Mouse (Mus musculus): Measurements from ENCODE around the gene Ppp6r1.

The Ppp6r1 gene

DNA sequence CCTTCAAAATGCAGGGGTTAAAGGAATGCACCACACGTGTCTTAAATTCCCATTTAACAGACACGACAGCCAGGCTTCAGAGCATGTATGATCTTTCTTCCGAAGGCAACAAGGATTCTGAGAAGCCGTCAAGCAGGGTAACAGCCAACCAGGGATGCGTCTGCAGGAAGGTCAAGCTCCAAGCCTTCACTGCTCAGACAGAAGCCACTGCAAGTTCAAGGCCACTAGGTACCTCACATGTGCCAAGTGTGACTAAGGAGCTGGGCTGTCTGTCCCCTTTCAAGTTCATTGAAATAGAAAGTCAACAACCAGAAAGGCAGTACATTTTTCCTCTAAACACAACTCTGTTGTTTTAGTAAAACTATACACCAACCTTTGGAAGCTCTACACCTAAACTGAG, 8.1 kb upstream of the Ppp6r1 start:
- TF ChIP-seq CTCF (conservative IDR thresholded peaks at IDR 0.05; ENCODE audit: low read length) (no peak), NANOG (IDR thresholded peaks at IDR 0.05; ENCODE audit: borderline replicate concordance, low read length) (no peak), POU5F1 (IDR thresholded peaks at IDR 0.05; ENCODE audit: borderline replicate concordance, low read length) (no peak)
- no peaks in the 10 kb centered on the region for H3K9me3 ChIP-seq (ENCODE audit: low read length)
- H3K4me1 ChIP-seq (replicated peaks; ENCODE audit: low read depth, low read length): peaks cover 63% of the 10 kb centered on the region
- H3K27me3 ChIP-seq (ENCODE audit: insufficient read depth, low read length): no peaks in the 10 kb centered on the region
- no peak overlapping the region for H3K4me3 ChIP-seq (replicated peaks; ENCODE audit: low read length)
- H3K36me3 ChIP-seq (ENCODE audit: insufficient read depth, low read length): peaks cover 76% of the 10 kb centered on the region

GRCm38 (mm10) chr7:4663742-4664141, 4.9 kb upstream of the Ppp6r1 start:
- Histone ChIP-seq H3K4me3 (replicated peaks; ENCODE audit: low read length) (no peak overlapping the region), H3K4me1 (replicated peaks; ENCODE audit: low read depth, low read length) (peaks cover 62% of the 10 kb centered on the region), H3K27me3 (ENCODE audit: insufficient read depth, low read length) (no peaks in the 10 kb centered on the region), H3K36me3 (ENCODE audit: insufficient read depth, low read length) (peaks cover 64% of the 10 kb centered on the region), H3K9me3 (ENCODE audit: low read length) (no peaks in the 10 kb centered on the region)
- no peak for TF ChIP-seq POU5F1 (IDR thresholded peaks at IDR 0.05; ENCODE audit: borderline replicate concordance, low read length)
- TF ChIP-seq CTCF (conservative IDR thresholded peaks at IDR 0.05; ENCODE audit: low read length): no peak
- TF ChIP-seq NANOG (IDR thresholded peaks at IDR 0.05; ENCODE audit: borderline replicate concordance, low read length): no peak

- Histone ChIP-seq H3K9me3 (ENCODE audit: low read length) (no peaks in the 10 kb centered on the region), H3K36me3 (ENCODE audit: insufficient read depth, low read length) (peaks cover 58% of the 10 kb centered on the region), H3K4me1 (replicated peaks; ENCODE audit: low read depth, low read length) (peaks cover 56% of the 10 kb centered on the region), H3K27me3 (ENCODE audit: insufficient read depth, low read length) (no peaks in the 10 kb centered on the region), H3K4me3 (replicated peaks; ENCODE audit: low read length) (no peak overlapping the region)
- TF ChIP-seq NANOG (IDR thresholded peaks at IDR 0.05; ENCODE audit: borderline replicate concordance, low read length) (no peak), POU5F1 (IDR thresholded peaks at IDR 0.05; ENCODE audit: borderline replicate concordance, low read length) (no peak), CTCF (conservative IDR thresholded peaks at IDR 0.05; ENCODE audit: low read length) (no peak)
These were observed 4.4 kb upstream of the Ppp6r1 start for GRCm38 (mm10) chr7:4663179-4663578.

DNA sequence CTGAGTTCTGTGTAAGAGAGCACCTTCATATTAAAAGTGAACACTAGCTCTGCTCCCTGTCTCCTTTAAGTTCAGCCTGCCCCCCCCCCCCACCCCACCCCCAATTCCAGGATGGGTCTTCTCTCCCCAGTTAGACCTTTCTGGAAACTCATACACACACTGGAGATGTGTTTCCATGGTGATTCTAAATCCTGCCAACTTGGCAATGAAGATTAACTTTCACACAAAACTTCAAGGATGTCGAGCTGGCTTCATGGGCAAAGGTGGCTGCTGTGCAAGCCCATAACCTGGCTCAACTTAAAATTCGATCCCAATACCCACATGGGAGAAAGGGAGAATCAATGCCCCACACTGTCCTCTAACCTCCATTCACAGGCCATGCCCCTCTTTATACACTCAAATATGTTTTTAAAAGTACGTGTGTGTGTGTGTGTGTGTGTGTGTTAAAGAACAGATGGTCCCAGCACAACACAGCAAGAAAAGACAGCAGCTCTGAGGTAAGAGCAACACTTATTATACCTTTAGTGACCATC, 1.2 kb upstream of the Ppp6r1 start:
- no peaks in the 10 kb centered on the region for H3K27me3 ChIP-seq (ENCODE audit: insufficient read depth, low read length)
- TF ChIP-seq NANOG (IDR thresholded peaks at IDR 0.05; ENCODE audit: borderline replicate concordance, low read length) (no peak), CTCF (conservative IDR thresholded peaks at IDR 0.05; ENCODE audit: low read length) (no peak), POU5F1 (IDR thresholded peaks at IDR 0.05; ENCODE audit: borderline replicate concordance, low read length) (no peak)
- H3K9me3 ChIP-seq (ENCODE audit: low read length): no peaks in the 10 kb centered on the region
- H3K36me3 ChIP-seq (ENCODE audit: insufficient read depth, low read length): peaks cover 52% of the 10 kb centered on the region
- H3K4me1 ChIP-seq (replicated peaks; ENCODE audit: low read depth, low read length): peaks cover 79% of the 10 kb centered on the region
- H3K4me3 ChIP-seq (replicated peaks; ENCODE audit: low read length): peak overlapping the region; percentile 94

- TF ChIP-seq NANOG (IDR thresholded peaks at IDR 0.05; ENCODE audit: borderline replicate concordance, low read length) (no peak), CTCF (conservative IDR thresholded peaks at IDR 0.05; ENCODE audit: low read length) (no peak), POU5F1 (IDR thresholded peaks at IDR 0.05; ENCODE audit: borderline replicate concordance, low read length) (no peak)
- H3K27me3 ChIP-seq (ENCODE audit: insufficient read depth, low read length): no peaks in the 10 kb centered on the region
- peaks cover 55% of the 10 kb centered on the region for H3K36me3 ChIP-seq (ENCODE audit: insufficient read depth, low read length)
- peak overlapping the region; percentile 94 for H3K4me3 ChIP-seq (replicated peaks; ENCODE audit: low read length)
- no peaks in the 10 kb centered on the region for H3K9me3 ChIP-seq (ENCODE audit: low read length)
- peaks cover 82% of the 10 kb centered on the region for H3K4me1 ChIP-seq (replicated peaks; ENCODE audit: low read depth, low read length)
These were observed 501 bp downstream of the Ppp6r1 start for GRCm38 (mm10) chr7:4658128-4658907.

- Histone ChIP-seq H3K27me3 (ENCODE audit: insufficient read depth, low read length) (no peaks in the 10 kb centered on the region), H3K9me3 (ENCODE audit: low read length) (no peaks in the 10 kb centered on the region), H3K4me1 (replicated peaks; ENCODE audit: low read depth, low read length) (peaks cover 82% of the 10 kb centered on the region), H3K36me3 (ENCODE audit: insufficient read depth, low read length) (peaks cover 56% of the 10 kb centered on the region), H3K4me3 (replicated peaks; ENCODE audit: low read length) (peak overlapping the region; percentile 94)
- TF ChIP-seq NANOG (IDR thresholded peaks at IDR 0.05; ENCODE audit: borderline replicate concordance, low read length): no peak
- no peak for TF ChIP-seq CTCF (conservative IDR thresholded peaks at IDR 0.05; ENCODE audit: low read length)
These were observed 1.2 kb downstream of the Ppp6r1 start for GRCm38 (mm10) chr7:4657521-4658127.

DNA sequence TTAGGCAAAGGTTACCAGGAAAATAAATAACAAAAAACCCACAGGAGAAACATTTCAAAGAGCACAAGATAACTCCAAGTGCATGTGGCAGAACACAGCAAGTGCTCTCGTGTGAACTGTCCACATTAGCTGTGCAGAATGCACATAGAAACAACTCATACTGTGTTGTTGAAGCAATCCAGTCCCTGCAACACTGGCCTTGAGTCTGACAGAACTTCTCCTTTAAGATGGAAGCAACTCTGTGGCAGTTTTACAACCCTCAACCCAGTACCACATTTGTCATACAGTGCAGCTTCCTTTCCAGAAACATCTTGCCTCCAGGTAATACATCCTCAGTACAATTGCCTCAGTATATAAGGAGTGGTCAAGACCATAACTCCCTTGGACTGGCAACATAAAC, 2.0 kb downstream of the Ppp6r1 start:
- peaks cover 82% of the 10 kb centered on the region for H3K4me1 ChIP-seq (replicated peaks; ENCODE audit: low read depth, low read length)
- TF ChIP-seq NANOG (IDR thresholded peaks at IDR 0.05; ENCODE audit: borderline replicate concordance, low read length) (no peak), CTCF (conservative IDR thresholded peaks at IDR 0.05; ENCODE audit: low read length) (no peak), POU5F1 (IDR thresholded peaks at IDR 0.05; ENCODE audit: borderline replicate concordance, low read length) (no peak)
- no peaks in the 10 kb centered on the region for H3K27me3 ChIP-seq (ENCODE audit: insufficient read depth, low read length)
- no peaks in the 10 kb centered on the region for H3K9me3 ChIP-seq (ENCODE audit: low read length)
- peaks cover 52% of the 10 kb centered on the region for H3K36me3 ChIP-seq (ENCODE audit: insufficient read depth, low read length)
- H3K4me3 ChIP-seq (replicated peaks; ENCODE audit: low read length): no peak overlapping the region

GRCm38 (mm10) chr7:4655916-4656315, 2.9 kb downstream of the Ppp6r1 start:
- Histone ChIP-seq H3K36me3 (ENCODE audit: insufficient read depth, low read length) (peaks cover 52% of the 10 kb centered on the region), H3K4me1 (replicated peaks; ENCODE audit: low read depth, low read length) (peaks cover 82% of the 10 kb centered on the region), H3K9me3 (ENCODE audit: low read length) (no peaks in the 10 kb centered on the region), H3K4me3 (replicated peaks; ENCODE audit: low read length) (no peak overlapping the region), H3K27me3 (ENCODE audit: insufficient read depth, low read length) (no peaks in the 10 kb centered on the region)
- TF ChIP-seq CTCF (conservative IDR thresholded peaks at IDR 0.05; ENCODE audit: low read length) (no peak), POU5F1 (IDR thresholded peaks at IDR 0.05; ENCODE audit: borderline replicate concordance, low read length) (no peak), NANOG (IDR thresholded peaks at IDR 0.05; ENCODE audit: borderline replicate concordance, low read length) (no peak)

Data from E14TG2a.4 (cell line).